Mouse (Mus musculus): ENCODE measurements at regions not wholly inside any gene's neighbourhood (a gene's known extent, or its start where the extent isn't known, plus 50 kb on each side); places are given as distances from the start of the nearest gene placed in this dataset.
"Not testable (repeated sequence)": the region's sequence is repeated elsewhere in the genome, so short reads cannot be mapped to it uniquely, and the experiment has no call there.

- ATAC-seq (ENCODE audit: low FRiP score, low TSS enrichment): peak; percentile 80; the same call in 1 of the 2 replicates
- peak overlapping the region; percentile 23 for H3K4me3 ChIP-seq (ENCODE audit: low read length)
- not testable (repeated sequence) for H3K27me3 ChIP-seq (ENCODE audit: insufficient read depth, low read length); H3K4me1 ChIP-seq (ENCODE audit: insufficient read depth, low read length); H3K27ac ChIP-seq (ENCODE audit: low read length); H3K9ac ChIP-seq (replicated peaks; ENCODE audit: low read length); H3K9me3 ChIP-seq (ENCODE audit: low read length); H3K36me3 ChIP-seq (ENCODE audit: insufficient read depth, low read length)
- peak overlapping the region; percentile 46 for H3K4me2 ChIP-seq (replicated peaks; ENCODE audit: low read depth, low read length)
- 4% methylated on average over 16 of the region's 17 CpGs for WGBS
Measured at GRCm38 (mm10) chr8:71026424-71026890, 120.7 kb downstream of the Map1s start.

- H3K27ac ChIP-seq (ENCODE audit: low read length); H3K9ac ChIP-seq (replicated peaks; ENCODE audit: low read length); H3K4me2 ChIP-seq (replicated peaks; ENCODE audit: low read depth, low read length); H3K9me3 ChIP-seq (ENCODE audit: low read length); H3K4me3 ChIP-seq (ENCODE audit: low read length); ATAC-seq (ENCODE audit: low FRiP score, low TSS enrichment); H3K36me3 ChIP-seq (ENCODE audit: insufficient read depth, low read length); H3K27me3 ChIP-seq (ENCODE audit: insufficient read depth, low read length); H3K4me1 ChIP-seq (ENCODE audit: insufficient read depth, low read length): not testable (repeated sequence)
- WGBS: 87% methylated on average over 2 of the region's 2 CpGs
Measured at GRCm38 (mm10) chr8:71028564-71028963, 122.8 kb downstream of the Map1s start.
